Mouse (Mus musculus) ES-Bruce4 (cell line): Measurements from ENCODE around the gene Hmgcl. TPM values are rescaled to one million over a fixed set of nuclear protein-coding genes. Genes with fewer than 3 reads are reported as not detected.

ENCODE experiments used
- H3K27ac ChIP-seq: 2 replicates; pipeline ENCODE4 v1.5.1; 2012; ENCODE audit warnings: low read length, inconsistent platforms; ENCODE audit not compliant: insufficient read depth
- H3K27me3 ChIP-seq: 2 replicates; pipeline ENCODE4 v1.6.1; 2012; ENCODE audit warnings: mild to moderate bottlenecking, low read length, inconsistent platforms; ENCODE audit not compliant: control insufficient read depth, poor library complexity, insufficient read depth, severe bottlenecking
- H3K36me3 ChIP-seq: 2 replicates; pipeline ENCODE4 v1.6.1; 2012; ENCODE audit warnings: inconsistent platforms, mild to moderate bottlenecking, low read length, moderate library complexity; ENCODE audit not compliant: control insufficient read depth, poor library complexity, insufficient read depth, severe bottlenecking
- H3K4me1 ChIP-seq: one replicate; pipeline ENCODE4 v1.8.1; 2011; ENCODE audit warnings: low read length; ENCODE audit not compliant: control insufficient read depth, insufficient read depth
- H3K4me3 ChIP-seq: 2 replicates; pipeline ENCODE4 v1.5.1; 2011; ENCODE audit warnings: low read depth, mild to moderate bottlenecking, low read length
- H3K9ac ChIP-seq: 2 replicates; pipeline ENCODE4 v1.6.1; 2012; ENCODE audit warnings: low read depth, mild to moderate bottlenecking, inconsistent platforms; ENCODE audit not compliant: poor library complexity, severe bottlenecking
- H3K9me3 ChIP-seq: replicated peaks from 2 replicates; pipeline ENCODE4 v1.6.1; 2012; ENCODE audit warnings: mild to moderate bottlenecking, low read length, inconsistent platforms; ENCODE audit not compliant: control insufficient read depth, poor library complexity, insufficient read depth, severe bottlenecking
- CTCF ChIP-seq: IDR thresholded peaks from one replicate; pipeline ENCODE4 v1.8.1; 2011; ENCODE audit warnings: low read depth, low read length
- EP300 ChIP-seq: IDR thresholded peaks from 2 replicates; pipeline ENCODE4 v1.6.1; 2011; ENCODE audit warnings: low read depth, low read length; ENCODE audit not compliant: insufficient read depth
- POLR2A ChIP-seq: IDR thresholded peaks from one replicate; pipeline ENCODE4 v1.8.1; 2011; ENCODE audit warnings: low read length; ENCODE audit not compliant: insufficient read depth
- polyA plus RNA-seq: library from polyadenylated mRNA; stranded (reverse); fragments of >200 nt; gene quantifications from 2 replicates; pipeline ENCODE4 v1.2.4, GENCODE M21; 2011; ENCODE audit warnings: low read depth; ENCODE audit not compliant: missing spikeins, insufficient read depth, insufficient read length

The Hmgcl gene
- polyA plus RNA-seq, 1 experiment = 18.3 TPM

GRCm38 (mm10) chr4:135964426-135964825 lies 18.2 kb downstream of the Hmgcl start:
- no peak overlapping the region for H3K27ac ChIP-seq
- peak overlapping the region; percentile 81 for H3K9ac ChIP-seq
- H3K9me3 ChIP-seq = no peaks in the 10 kb centered on the region
- no peaks in the 10 kb centered on the region for H3K4me1 ChIP-seq
- TF ChIP-seq EP300 (no peak), POLR2A (no peak), CTCF (no peak)
- peak overlapping the region; percentile 86 for H3K4me3 ChIP-seq
- peaks cover 13% of the 10 kb centered on the region; the same call in 1 of the 2 replicates for H3K36me3 ChIP-seq
- no peaks in the 10 kb centered on the region for H3K27me3 ChIP-seq

GRCm38 (mm10) chr4:135965113-135965512 lies 18.9 kb downstream of the Hmgcl start:
- Histone ChIP-seq H3K27me3 (no peaks in the 10 kb centered on the region), H3K9me3 (no peaks in the 10 kb centered on the region), H3K9ac (no peak overlapping the region), H3K4me1 (no peaks in the 10 kb centered on the region), H3K4me3 (no peak overlapping the region), H3K27ac (no peak overlapping the region), H3K36me3 (peaks cover 16% of the 10 kb centered on the region; the same call in 1 of the 2 replicates)
- TF ChIP-seq CTCF = no peak
- no peak for TF ChIP-seq POLR2A
- no peak for TF ChIP-seq EP300

- no peak overlapping the region for H3K27ac ChIP-seq
- peaks cover 1% of the 10 kb centered on the region for H3K4me1 ChIP-seq
- H3K27me3 ChIP-seq = no peaks in the 10 kb centered on the region
- no peak overlapping the region for H3K9ac ChIP-seq
- peaks cover 20% of the 10 kb centered on the region; the same call in 1 of the 2 replicates for H3K36me3 ChIP-seq
- H3K9me3 ChIP-seq = no peaks in the 10 kb centered on the region
- H3K4me3 ChIP-seq = no peak overlapping the region
- TF ChIP-seq POLR2A (no peak), CTCF (no peak), EP300 (no peak)
Observed at GRCm38 (mm10) chr4:135966283-135966682, 20.0 kb downstream of the Hmgcl start.

DNA sequence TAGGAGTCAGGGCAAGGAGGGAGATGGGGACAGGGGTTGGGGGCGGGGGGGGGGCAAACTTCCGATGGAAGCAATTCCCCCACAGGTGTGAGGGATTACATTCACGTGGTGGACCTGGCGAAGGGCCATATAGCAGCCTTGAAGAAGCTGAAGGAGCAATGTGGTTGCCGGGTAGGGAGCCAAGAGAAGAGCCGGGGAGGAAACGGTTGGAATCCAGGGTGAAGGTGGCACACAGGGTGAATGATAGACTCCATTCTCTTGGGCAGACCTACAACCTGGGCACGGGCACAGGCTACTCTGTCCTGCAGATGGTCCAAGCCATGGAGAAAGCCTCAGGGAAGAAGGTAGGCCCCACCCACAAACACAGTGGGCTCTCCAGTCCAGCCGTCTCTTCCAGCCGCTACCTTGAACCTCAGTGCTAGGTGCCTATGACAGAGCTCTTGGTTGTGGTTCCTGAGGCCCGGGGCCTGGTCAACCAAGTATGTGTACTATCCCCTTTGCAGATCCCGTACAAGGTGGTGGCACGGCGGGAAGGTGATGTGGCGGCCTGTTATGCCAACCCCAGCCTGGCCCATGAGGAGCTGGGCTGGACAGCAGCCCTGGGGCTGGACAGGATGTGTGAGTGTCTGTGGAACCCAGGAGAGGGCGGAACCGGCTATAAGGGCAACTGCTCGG lies 21.0 kb downstream of the Hmgcl start:
- Histone ChIP-seq H3K4me3 (no peak overlapping the region), H3K9ac (no peak overlapping the region)

GRCm38 (mm10) chr4:135968271-135968869 lies 22.1 kb downstream of the Hmgcl start:
- H3K9me3 ChIP-seq = no peaks in the 10 kb centered on the region
- H3K36me3 ChIP-seq = peaks cover 20% of the 10 kb centered on the region; the same call in 1 of the 2 replicates
- no peak overlapping the region for H3K4me3 ChIP-seq
- H3K27me3 ChIP-seq = no peaks in the 10 kb centered on the region
- H3K27ac ChIP-seq = no peak overlapping the region
- H3K9ac ChIP-seq = no peak overlapping the region
- peaks cover 3% of the 10 kb centered on the region for H3K4me1 ChIP-seq
- TF ChIP-seq CTCF (no peak), POLR2A (no peak), EP300 (no peak)

More for the DNA sequence above, 21.0 kb downstream of the Hmgcl start:
- TF ChIP-seq CTCF = no peak
- no peak for TF ChIP-seq POLR2A
- TF ChIP-seq EP300 = no peak
- no peaks in the 10 kb centered on the region for H3K9me3 ChIP-seq
- peaks cover 20% of the 10 kb centered on the region; the same call in 1 of the 2 replicates for H3K36me3 ChIP-seq
- H3K4me1 ChIP-seq = peaks cover 3% of the 10 kb centered on the region
- no peaks in the 10 kb centered on the region for H3K27me3 ChIP-seq
- H3K27ac ChIP-seq = no peak overlapping the region

DNA sequence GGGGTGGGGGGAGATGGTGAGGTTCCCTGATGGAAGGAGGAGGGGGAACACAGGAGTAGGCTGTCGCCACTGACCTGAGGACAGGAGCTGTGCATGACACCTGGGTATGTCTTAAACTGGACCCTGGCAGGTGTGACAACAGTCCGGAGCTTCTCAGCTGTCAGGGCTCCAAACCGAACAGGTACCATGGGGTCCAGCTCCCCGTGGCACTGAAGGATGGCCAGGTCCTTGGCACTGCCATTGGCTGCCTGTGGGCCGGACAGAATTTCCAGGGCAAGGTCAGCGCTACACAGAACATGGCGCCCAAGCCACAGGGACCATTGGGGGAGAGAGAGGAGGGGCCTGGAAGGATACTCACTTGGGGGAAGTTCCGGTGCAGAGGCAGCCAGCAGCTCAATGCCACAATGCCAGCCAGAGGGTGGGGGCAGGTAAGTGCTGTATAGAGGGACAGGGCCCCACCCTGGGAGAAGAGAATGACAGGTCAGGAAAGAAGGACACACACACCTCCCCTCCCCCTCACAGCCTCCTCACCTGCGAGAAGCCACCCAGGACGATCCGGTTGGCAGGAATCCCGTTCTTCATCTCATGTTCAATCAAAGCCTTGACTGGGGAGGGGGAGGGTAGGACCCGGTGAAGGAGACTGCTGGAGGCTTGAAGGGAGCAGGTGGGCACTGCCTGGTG lies 23.0 kb downstream of the Hmgcl start:
- Histone ChIP-seq H3K27ac (no peak overlapping the region), H3K36me3 (peaks cover 20% of the 10 kb centered on the region; the same call in 1 of the 2 replicates), H3K27me3 (no peaks in the 10 kb centered on the region), H3K9me3 (no peaks in the 10 kb centered on the region), H3K9ac (no peak overlapping the region), H3K4me3 (no peak overlapping the region), H3K4me1 (peaks cover 3% of the 10 kb centered on the region)
- TF ChIP-seq EP300 = no peak
- no peak for TF ChIP-seq CTCF
- TF ChIP-seq POLR2A = no peak
